Mouse (Mus musculus): Measurements from ENCODE around the gene Ikzf2.

Ikzf2 gene

GRCm38 (mm10) chr1:69591328-69591801, 95.7 kb downstream of the Ikzf2 start:
- DNase-seq: peak; percentile 22

GRCm38 (mm10) chr1:69585546-69585945, 101.5 kb downstream of the Ikzf2 start:
- DNase-seq: no peak

- no peak for DNase-seq
Measured at GRCm38 (mm10) chr1:69583932-69584659, 102.9 kb downstream of the Ikzf2 start.

GRCm38 (mm10) chr1:69578917-69579316, 108.1 kb downstream of the Ikzf2 start:
- no peak for DNase-seq

GRCm38 (mm10) chr1:69559443-69560090, 127.5 kb downstream of the Ikzf2 start:
- DNase-seq: no peak

GRCm38 (mm10) chr1:69555636-69556151, 131.4 kb downstream of the Ikzf2 start:
- DNase-seq: no peak

GRCm38 (mm10) chr1:69549987-69550386, 137.1 kb downstream of the Ikzf2 start:
- DNase-seq: no peak

- DNase-seq: no peak
Measured at GRCm38 (mm10) chr1:69545885-69546253, 141.2 kb downstream of the Ikzf2 start.

- no peak for DNase-seq
Measured at GRCm38 (mm10) chr1:69545217-69545884, 141.7 kb downstream of the Ikzf2 start.

GRCm38 (mm10) chr1:69543774-69544597, 143.1 kb downstream of the Ikzf2 start:
- no peak for DNase-seq

GRCm38 (mm10) chr1:69542546-69542945, 144.5 kb downstream of the Ikzf2 start:
- DNase-seq: no peak

GRCm38 (mm10) chr1:69538663-69539062, 148.4 kb downstream of the Ikzf2 start:
- no peak for DNase-seq

- no peak for DNase-seq
Measured at GRCm38 (mm10) chr1:69537619-69538018, 149.4 kb downstream of the Ikzf2 start.

- DNase-seq: no peak
Measured at GRCm38 (mm10) chr1:69535507-69535906, 151.5 kb downstream of the Ikzf2 start.

- no peak for DNase-seq
Measured at GRCm38 (mm10) chr1:69533048-69533447, 154.0 kb downstream of the Ikzf2 start.

GRCm38 (mm10) chr1:69528696-69529095, 158.3 kb downstream of the Ikzf2 start:
- DNase-seq: no peak

GRCm38 (mm10) chr1:69521656-69522055, 165.4 kb downstream of the Ikzf2 start:
- DNase-seq: no peak

GRCm38 (mm10) chr1:69519356-69519755, 167.7 kb downstream of the Ikzf2 start:
- DNase-seq: no peak

GRCm38 (mm10) chr1:69518012-69518411, 169.0 kb downstream of the Ikzf2 start:
- no peak for DNase-seq

- no peak for DNase-seq
Measured at GRCm38 (mm10) chr1:69516144-69516543, 170.9 kb downstream of the Ikzf2 start.

GRCm38 (mm10) chr1:69513595-69514250, 173.3 kb downstream of the Ikzf2 start:
- no peak for DNase-seq

GRCm38 (mm10) chr1:69508275-69508674, 178.8 kb downstream of the Ikzf2 start:
- no peak for DNase-seq
